Mouse (Mus musculus) layer of hippocampus, postnatal 14 days (tissue): ENCODE measurements at regions not wholly inside any gene's neighbourhood (a gene's known extent, or its start where the extent isn't known, plus 50 kb on each side); places are given as distances from the start of the nearest gene placed in this dataset.

ENCODE experiments used
- DNase-seq, 2 experiments: peaks; one replicate each; pipeline ENCODE4 v3.0.0; 2021 to 2022; ENCODE audit warnings: low spot score in 2 of 2, mixed read lengths in 1 of 2

DNA sequence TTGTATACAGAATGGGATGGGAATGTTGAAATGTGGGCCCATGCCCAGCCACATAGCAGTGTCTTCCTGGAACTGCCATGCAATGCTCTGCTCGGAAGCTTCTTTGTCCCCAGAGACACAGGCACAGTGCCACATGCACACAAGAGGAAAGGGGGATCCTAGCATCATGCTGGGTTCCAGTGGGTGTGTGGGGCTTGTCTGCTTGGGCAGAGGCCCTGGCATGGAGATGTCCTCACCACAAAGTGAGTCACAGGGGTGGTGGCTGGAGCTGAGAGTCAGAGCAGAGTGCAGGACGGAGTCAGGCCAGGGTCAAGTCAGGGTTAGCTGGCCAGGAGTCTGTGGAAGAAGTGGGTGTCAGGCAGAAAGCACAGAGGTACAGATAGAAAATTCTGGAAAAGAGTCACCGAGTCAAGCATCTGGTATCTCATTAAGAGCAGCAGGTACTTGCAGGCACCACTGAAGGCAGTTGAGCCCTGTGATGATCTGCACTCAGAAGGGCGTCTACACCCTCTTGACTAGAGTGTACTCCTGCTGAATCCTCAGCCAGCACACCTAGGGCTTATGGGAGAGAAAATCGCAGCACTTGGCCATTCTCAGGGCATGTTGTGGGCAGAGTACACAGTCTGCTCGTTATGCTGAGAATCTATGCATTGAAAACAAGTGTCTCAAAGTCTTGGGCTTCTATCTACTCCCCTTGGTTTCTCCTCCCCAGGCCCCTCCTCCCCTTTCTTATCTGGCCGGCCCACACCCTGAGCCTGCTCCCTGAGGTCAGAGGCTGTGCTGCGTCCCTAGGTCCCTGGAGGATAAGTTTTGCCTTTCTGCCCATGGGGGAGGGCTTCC lies 85.3 kb downstream of the Ackr3 start:
- no peak for DNase-seq

- no peak for DNase-seq
Observed at GRCm38 (mm10) chr1:90289732-90290215, 86.0 kb downstream of the Ackr3 start.

- no peak for DNase-seq
Observed at GRCm38 (mm10) chr1:90290428-90291197, 86.8 kb downstream of the Ackr3 start.

DNA sequence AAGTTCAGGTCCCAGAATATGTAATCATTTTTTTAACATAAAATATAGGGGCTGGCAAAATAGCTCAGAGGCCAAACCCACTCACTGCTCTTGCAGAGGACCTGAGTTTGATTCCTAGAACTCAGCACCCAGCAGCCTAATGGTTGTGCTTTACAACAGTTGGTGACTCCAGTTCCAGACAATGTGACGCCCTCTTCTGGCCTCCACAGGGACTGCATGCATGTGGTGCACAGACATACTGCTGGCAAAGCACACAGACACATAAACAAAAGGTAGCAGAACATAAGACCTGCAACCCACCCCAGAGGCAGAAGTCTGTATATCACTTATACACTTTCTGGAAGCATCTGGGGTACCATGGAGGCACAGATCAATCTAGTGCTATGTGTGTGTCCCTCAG lies 87.5 kb downstream of the Ackr3 start:
- DNase-seq, result no peak

DNA sequence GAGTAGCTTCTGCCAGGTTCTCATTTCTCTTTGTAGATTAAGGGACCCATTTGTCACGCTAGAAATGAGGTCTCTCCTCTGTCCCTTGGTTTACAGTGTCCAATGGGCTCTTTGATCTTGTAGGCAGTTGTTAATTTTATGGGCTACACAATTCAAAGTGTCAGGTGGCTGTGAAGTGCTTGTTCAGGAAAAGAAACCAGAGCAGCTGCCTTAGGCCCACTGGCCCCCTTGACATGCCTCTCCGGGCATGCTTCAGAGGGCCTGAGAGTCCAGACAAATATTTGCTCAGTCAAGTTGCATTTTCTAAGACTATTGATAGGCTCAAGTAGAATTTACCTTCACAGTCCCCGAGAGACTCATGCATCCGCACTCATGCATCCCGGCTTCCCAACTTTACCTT lies 94.0 kb downstream of the Ackr3 start:
- no peak for DNase-seq

DNA sequence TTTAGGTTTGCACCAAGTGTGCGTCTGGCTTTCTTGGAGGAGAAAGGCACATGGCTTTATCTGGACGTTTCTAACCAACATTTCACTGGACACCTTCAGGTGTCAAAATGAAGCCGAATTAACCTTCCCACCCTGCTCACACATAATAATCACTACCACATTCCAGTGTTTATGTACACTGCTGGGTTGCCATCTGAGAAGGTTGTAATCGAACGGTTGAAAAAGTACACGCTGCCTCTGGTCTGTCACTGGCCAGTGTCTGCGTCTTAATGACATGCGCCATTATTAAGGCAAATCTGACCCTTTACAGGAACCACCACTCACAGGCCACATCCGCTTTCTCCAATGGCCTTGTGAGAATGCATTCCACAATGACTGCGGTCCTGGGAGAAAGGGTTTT lies 96.4 kb downstream of the Ackr3 start:
- DNase-seq, result no peak

GRCm38 (mm10) chr1:90304331-90304730 lies 100.6 kb downstream of the Ackr3 start:
- DNase-seq, result no peak

- DNase-seq, result no peak
Observed at GRCm38 (mm10) chr1:90311016-90311415, 107.2 kb downstream of the Ackr3 start.

GRCm38 (mm10) chr1:90311649-90312442 lies 108.1 kb downstream of the Ackr3 start:
- DNase-seq, result no peak

DNA sequence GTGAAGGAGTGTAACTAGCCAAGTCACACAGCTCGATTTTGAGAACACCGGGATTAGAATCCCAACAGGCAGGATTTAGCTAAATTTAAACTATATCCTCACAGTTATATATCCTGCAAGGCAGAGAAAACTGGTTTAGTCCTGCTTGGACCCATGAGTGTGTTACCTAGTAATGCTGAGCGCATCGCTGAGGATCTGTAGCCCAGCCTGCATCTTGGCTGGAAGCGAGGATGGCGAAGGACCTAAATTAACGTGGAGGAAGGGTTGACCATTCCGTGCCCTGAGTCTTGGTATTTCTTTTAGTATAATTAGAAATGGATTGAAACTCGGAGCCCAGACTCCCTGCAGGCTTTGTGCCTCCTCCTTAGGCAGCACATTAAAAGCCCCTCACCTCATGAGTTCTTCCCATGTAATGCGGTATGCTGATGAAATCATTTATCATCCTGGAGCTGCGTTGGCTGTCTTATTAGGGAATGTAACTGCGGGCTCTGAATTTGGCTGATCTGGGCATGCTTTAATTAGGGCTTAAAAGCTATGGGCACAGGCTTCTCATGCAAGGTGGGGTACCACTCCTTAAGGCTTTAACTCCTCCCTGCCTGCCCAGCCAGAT lies 110.1 kb downstream of the Ackr3 start:
- DNase-seq, result no peak

DNA sequence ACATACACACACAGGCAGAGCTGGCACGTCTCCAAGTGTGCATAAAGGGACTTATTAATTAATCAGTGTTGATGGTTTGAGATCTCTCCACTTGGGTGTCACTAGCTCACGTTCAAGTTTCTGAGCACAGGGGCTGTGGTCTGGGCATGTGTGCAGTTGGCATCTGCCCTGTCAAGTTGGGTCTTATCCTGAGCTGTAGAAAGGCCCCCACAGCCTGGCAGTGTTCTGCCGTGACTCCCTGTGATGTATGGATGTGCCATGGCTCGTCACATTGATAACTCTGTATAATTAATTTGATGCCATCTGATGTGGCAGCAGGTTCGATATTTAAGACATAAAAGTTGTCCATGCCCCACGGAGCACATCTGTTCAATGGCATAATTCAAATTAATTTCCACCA lies 114.1 kb downstream of the Ackr3 start:
- no peak for DNase-seq

DNA sequence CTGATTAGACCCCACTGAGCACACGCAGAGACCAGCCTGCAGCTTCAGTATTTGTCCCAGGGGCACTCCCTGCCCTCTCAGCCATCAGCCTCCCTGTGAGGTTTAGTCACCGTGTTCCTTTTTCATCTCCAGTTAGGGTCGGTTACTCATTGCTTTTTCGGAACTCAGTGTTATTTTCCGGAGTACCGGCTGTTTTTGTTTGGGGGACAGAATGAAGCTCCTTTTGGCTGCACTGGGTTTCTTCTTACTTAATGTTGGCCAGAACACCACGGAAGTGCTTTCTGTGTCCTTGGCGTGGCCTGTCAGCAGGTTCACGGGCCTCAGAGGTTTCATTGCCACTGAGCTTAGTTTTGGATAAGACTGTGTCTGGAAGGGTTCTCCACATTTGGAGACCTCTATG lies 114.7 kb downstream of the Ackr3 start:
- DNase-seq, result no peak

DNA sequence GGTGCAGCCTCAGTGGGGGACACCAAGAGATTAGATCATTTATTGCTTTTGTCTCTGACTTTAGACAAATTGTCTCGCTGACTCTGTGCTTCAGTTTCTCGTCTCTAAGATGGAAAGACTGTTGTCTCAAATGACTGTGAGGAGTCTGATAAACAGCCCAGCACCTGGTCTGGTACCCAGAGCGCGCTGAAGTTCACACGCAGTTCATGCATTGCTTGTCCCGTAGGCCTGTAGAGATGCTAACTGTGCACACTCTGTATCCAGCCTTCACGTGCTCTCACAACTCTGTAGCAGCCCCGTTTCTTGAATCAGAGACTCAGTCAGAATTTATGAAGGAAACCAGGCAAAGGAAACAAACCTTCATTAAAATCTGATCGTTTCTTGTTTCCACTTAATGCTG lies 116.7 kb downstream of the Ackr3 start:
- no peak for DNase-seq

GRCm38 (mm10) chr1:90321501-90321900 lies 117.7 kb downstream of the Ackr3 start:
- no peak for DNase-seq

GRCm38 (mm10) chr1:90327237-90327636 lies 123.5 kb downstream of the Ackr3 start:
- no peak for DNase-seq

DNA sequence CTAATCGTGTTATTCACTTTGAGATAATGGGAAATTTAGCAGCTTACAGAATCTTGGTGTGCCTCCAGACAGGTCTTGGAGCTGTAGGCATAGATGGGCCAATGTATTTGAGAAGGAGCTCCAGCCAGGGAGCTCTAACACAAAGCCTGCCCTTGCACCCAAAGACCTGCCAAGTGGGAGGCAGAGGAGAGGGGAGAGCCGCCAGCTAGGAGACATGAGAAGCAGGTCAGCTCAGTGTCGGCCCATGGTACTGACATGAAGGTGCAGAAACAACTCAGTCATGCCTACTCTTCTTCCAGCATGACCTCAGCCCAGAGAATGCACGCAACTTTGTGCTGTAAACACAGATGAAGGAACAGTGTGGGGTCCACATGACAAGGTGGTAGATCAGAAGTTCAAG lies 128.8 kb downstream of the Ackr3 start:
- DNase-seq, result no peak

DNA sequence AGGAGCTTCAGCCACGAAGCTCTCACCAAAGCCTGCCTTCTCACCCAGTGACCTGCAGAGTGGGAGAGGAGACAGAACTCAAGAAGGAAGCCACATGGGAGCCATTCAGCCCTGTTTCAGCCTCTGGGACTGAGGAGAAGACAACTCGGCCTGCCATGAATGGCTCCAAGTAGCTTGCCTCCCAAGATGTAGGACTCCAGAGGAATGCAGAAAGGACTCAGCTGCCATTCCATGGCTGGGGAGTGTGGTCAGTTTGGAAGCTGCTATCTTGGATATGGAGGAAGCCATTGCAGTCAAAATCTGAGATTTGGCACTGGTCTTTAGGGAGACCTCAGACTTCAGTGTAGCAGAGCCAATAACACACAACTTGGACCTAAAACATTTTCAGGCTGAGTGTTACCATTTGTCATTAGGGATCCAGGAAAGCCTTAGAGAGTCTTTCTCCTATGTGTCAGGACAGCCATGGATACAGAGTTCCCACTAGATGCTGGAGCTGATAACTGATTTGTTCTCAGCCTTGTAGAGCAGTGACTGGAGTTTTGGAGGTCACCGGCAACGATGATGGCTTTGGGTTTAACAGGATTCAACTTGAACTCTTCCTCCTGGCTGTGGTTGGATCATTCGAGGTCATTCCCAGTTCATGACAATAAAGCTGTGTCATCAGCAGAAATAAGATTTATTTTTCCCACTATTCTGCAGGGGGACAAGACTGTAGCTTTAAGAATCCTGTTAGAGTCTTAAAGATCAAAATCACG lies 130.1 kb downstream of the Ackr3 start:
- no peak for DNase-seq

- DNase-seq, result peak in 1 of 2 experiments; percentile 28
Observed at GRCm38 (mm10) chr1:90335001-90335747, 131.4 kb downstream of the Ackr3 start.

DNA sequence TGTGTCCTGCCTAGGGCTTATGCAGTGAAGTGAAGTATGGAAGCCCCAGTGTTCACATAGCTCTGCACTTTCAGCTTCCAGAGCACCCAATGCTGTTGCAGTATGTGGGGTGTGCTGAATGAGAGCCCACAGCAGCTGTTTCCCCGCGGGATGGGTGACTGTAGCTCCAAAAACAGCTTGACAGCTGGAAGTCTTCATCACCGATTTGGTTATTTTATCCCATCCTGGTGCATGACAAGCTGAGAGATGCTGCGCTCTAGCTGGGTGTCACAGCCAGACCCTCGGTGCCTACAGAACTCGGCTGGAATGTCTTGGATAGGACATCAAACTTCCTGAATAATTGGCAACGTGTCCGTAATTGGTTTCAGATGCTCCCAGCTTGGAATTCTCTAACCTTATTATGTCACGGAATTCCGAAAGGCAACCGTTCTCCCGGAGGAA lies 134.1 kb downstream of the Ackr3 start:
- no peak for DNase-seq

- no peak for DNase-seq
Observed at GRCm38 (mm10) chr1:90342346-90342745, 138.6 kb downstream of the Ackr3 start.
